Mouse (Mus musculus) embryo, embryonic 11 days (tissue): ENCODE measurements at regions not wholly inside any gene's neighbourhood (a gene's known extent, or its start where the extent isn't known, plus 50 kb on each side); places are given as distances from the start of the nearest gene placed in this dataset.

ENCODE experiments used
- DNase-seq: peaks from one replicate; pipeline ENCODE4 v3.0.0-alpha.2; 2015

DNA sequence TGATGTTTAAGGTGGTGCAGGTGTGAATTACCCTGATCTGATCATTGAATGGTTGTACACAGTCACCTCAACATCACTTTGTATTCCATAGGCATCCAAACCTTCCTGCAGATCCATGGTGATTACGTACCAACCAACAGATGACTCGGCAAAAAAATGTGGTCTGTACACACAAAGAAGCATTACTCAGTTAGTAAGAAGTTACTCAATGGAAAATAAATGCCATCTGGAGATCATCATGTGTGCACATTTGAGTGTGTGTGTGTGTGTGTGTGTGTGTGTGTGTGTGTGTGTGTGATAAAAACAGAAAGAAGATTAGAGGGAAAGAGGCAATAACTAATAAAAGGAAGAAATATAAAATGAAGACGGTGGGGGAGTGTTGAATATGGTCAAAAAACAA lies 1512.2 kb upstream of the Gm6569 start:
- DNase-seq: no peak

DNA sequence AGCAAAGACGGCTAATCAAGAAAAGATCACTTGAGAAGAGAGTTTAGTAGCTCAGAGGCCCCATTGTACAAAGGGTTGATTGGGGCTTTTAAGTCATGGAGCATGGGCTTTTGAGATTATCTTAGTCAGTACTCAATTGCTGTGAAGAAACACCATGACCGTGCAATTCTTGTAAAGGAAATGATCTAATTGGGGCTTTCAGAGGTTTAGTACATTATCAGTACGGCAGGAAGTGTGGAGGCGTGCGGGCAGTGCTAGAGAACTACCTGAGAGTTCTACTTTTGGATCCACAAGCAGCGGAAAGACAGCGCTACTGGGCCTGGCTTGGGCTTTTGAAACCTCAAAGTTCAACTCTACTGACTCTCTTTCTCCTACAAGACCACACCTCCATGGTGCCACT lies 1511.2 kb upstream of the Gm6569 start:
- DNase-seq: no peak

DNA sequence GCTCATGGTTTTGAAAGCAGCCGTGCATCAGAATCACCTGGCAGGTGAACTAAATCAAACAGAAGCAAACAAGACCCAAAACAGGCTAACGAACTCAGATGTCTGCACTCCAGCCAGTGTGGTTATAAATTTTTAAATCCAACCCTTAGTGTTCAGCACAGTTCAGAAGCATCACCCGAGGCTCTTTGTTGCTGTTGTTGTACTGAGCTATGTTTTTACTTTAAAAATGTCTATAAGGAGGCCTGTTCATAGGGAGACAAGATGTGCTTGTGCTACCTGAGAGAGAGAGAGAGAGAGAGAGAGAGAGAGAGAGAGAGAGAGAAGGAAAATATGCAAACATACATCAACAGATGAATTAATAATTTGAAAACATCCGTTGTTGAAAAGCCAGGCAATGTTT lies 1503.1 kb upstream of the Gm6569 start:
- no peak for DNase-seq

DNA sequence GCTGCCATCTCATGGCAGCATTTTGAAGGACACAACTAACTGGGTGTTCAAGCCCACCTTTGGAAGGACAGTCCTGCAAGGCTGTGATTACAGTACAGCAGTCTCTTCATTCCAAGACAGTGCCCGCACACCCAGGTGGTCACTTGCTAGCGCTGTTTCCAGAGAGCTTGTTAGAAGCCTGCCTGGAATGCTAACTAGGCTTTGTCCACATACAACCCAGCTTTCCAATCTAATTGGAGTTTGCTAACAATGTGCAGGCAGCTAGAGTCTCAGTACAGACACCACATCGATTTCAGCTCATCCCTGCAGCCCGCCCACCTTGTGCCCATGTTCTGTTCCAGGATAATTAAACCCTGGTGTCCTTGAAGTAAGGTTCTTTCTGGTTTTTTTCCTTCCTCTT lies 1499.9 kb upstream of the Gm6569 start:
- DNase-seq: no peak

DNA sequence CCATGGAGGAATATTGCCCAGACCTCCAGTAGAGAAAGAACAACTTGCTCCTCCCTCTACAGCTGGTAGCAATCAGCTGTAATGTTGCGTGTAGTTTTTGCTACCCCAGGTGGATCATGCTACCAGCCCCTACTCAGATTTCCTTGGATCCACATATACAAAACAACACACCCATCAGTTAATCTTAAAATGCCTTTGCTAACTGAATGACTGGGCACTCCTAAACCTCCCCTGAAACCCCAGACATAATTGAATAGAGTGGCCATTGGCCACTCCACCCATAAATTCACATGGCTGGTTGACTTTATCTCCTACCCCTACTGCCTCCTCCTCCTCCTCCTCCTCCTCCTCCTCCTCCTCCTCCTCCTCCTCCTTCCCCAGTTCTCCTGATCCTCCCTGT lies 1494.7 kb upstream of the Gm6569 start:
- DNase-seq: no peak

DNA sequence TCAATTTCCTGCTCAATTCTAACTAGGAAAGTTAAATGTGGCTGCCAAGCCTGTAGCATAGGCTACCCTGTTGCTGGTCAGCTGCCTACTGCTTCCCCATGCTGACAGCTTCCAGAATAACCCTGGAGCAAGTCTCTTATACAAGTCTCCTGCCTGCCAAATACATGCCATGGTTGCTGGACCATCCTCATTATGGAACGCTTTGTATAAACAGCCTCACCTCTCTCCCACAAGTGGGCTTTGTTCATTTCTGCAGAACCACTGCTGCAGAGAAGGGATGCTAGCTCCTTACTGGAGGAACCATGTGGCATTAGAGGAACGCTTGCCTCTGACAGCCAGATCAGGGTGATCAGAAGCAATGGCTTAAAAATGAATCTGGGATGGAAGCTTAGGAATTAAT lies 1492.4 kb upstream of the Gm6569 start:
- no peak for DNase-seq

DNA sequence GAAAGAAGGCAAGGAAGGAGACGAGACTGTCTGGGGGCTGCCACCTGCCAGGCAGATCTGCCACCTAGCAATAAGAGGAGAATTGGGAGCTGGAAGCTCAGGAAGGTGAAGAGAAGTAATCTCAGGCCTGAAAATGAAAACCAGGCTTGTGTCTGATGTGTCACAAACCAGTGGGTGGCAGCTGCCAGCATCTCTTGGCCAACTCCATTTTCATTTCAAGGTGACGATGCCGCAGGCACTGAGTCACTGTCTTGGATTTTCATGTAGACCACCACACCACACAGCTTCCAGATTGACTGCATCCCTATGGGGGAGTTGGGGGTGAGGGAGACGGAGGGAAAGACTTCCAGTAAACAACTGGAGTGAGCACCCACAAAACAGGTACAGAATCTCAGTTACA lies 1491.9 kb upstream of the Gm6569 start:
- DNase-seq: no peak

DNA sequence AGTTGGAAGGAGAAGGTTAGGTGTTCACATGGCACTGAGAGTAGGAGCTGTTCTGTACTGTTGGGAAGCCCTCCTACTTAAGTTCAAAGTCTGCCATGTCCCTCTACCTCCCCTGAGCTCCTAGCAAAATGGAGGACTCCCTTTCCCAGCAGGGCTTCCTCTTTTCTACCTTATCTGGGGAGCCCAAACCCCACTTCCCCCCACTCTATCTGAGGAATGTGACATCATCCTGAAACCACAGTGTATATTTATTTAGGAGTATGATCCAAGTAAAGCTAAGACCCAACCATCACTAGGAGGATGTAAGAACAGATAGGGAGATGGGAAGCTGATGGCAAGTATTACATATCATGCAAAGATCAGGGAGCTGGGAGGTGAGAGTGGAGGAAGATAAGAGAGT lies 1490.6 kb upstream of the Gm6569 start:
- no peak for DNase-seq

DNA sequence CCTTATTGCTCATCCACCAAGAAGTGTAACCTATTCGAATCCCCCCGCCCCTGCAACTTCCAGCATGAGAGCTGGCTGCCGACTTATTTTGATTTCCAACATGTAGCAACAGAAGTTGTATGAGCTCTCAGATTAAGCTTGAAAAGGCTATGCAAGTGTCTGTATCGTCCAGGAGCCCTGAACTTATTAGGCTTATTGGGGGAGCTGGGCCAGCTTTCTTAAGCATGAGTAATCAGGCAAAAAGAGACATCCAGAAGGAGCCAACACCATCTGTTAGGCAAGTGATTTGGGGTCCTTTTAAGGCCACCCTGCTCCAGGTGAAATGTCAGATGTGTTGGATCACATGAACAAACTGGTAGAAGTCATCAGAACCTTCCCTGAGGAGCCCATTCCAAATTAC lies 1481.0 kb upstream of the Gm6569 start:
- no peak for DNase-seq

DNA sequence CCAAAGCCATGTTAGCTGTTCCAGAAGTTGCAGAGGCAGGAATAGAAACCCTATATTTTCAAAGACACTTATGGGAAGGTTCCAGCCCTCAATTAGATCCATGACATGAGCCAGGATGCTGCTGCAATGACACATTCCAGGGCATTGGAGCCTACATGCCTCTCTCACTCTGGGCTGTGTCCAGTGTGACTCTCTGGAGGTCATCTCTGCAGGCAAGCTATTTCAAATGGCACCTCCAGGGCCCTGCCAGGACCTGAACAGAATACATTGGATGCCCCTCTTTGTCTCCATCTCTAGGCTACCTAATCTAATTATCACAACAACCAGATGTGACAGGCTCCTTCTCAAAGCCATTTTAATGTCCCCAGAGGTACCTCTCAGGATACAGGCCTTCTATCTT lies 1478.7 kb upstream of the Gm6569 start:
- no peak for DNase-seq

DNA sequence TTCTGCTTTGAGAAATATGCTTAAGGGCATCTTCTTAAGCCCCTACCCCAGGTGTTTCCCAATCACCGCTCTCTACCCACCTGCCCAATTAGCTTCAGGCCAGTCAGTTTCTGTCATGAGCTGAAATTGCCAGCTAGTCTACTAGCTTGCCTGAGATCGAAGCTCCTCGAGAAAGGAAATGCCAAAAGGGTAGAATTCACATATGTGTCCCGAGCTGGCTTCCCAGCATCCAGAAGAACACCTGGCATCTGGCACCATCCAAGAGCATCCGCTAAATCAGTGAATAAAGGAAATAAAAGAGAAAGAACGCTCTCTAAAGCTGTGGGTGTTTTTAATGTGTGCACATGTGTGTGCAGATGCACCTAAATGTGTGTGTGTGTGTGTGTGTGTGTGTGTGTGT lies 1474.7 kb upstream of the Gm6569 start:
- no peak for DNase-seq

DNA sequence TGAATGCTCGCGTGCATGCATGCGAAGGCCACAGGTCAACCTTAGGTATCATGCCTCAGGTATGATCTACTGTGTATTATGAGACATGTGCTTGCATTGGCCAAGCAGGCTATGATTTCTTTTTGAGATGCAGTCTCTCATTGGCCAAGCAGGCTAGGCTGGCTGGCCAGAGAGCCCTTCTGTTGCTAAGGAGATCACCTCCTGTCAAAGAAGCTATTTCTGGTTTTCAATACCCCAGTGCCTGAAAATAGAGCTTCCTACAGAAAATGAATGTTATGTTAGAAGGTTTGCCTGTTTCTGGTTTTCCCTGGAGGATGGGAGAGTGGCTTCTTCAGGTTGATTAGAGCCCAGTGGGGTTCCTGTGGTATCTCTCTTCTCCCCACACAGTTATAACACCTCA lies 1474.3 kb upstream of the Gm6569 start:
- no peak for DNase-seq

DNA sequence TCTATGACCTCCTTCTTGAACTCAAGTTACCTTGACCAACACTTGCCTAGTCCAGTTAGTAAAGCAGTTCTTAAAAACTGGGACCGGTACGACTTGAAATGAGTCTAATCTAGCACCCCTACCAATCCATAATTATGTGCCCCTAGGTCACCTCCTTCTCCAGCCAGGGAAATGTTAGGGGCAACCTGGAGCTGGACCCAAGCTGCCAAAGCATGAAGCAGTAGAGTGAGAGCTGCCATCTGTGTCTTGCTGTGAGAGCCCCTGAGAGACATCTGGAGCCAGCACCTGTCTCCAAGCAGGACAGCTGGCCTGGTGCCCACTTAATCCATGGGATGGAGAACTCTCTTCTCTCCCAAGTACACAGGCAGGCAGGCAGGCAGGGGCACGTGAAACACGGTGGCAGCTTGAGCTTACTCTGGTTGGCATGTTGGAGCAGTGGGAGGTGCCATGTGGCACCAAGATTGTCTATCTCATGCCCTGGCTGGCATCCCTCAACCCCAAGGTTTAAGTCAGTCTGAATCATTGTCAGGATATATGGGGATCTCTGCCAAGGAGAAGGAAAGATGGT lies 1473.8 kb upstream of the Gm6569 start:
- DNase-seq: no peak

DNA sequence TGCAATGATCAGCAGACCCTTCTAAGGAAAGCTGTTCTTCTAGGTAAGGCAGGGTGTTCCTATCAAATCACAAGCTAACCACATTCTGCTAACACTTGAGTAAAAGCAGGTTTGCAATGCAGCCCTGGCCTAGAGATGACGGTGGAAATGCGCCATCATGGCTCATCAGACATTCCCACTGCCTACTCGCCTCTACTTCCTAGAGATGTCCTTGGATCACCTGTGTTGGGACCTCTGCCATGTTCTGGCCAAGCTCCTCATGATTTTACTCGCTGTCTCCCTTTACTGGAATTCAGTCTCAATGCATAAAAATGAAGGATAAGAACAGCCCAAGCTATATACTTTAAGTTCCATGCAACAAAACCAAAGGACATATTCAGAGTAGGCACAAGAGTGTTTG lies 1461.3 kb upstream of the Gm6569 start:
- DNase-seq: no peak

DNA sequence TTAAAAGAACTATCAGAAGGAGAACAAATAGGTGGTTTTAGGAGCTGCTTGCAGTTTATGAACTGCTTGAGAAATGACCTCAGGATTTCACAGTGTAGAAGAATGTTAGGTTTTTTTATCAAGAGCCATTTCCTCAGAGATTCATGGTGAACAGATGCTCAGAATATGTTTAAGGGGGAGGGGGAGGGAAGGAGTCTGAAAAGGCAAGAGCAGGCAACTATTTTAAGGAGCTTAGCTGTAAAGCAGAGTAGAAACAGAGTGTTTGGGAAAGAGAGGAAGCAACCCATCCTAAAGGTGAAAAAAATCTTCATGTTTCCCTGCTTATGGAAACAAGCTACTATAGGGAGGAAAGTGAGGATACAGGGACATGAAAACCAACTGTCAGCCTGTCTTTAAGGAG lies 1457.2 kb upstream of the Gm6569 start:
- DNase-seq: no peak

DNA sequence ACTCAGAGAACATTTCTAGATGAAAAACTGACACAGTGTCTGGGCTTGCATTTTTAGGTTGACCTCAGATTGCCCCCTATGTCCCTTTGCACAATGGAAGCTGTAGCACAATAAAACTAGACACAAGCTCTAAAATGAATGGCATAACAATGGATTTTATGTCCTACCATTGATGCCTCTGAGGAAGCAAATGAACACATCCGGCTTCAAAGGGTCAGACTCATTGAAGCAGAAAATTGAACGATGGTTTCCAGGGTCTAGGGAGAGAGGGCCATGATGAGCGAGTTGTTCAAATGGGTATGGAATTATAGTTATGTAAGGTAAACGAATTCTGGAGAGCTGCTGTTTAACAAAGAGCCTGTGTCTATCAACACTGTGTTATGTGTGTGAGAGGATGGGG lies 1455.1 kb upstream of the Gm6569 start:
- DNase-seq: no peak

DNA sequence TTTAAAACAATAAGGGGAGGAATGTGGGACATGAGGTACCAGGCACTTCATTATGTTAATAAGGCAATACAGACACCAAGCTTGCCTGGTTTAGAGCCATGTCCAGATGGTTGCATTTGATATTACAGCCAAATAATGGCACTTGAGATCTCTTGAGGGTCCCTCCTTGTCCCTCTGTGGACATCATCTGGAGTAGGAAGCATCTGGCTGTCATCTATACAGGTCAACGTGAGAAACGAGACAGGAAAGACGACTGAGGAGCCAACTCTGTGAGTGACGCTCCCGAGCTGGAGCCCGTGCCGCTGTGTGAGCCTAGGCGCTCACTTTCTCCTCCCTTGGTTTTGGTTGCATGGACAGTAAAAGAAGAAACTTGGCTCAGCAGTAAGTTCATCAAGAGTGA lies 1453.2 kb upstream of the Gm6569 start:
- no peak for DNase-seq

DNA sequence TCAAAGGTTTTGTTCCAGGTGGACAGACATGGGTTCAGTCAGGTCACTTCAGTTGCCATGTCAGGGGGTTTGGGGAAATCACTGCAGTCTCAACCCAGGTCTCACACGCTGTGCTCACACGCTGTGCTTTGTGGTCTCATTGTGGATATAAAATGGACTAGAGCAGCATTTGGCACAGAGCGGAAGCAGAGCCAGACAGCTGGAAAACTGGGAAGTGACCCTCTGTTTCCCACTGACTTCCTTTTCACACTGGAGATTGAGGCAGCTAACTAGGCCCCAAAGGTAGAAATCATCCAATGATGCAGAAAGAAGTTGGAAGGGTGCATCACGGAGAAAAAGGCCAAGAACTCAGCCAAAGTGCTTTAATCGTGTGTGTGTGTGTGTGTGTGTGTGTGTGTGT lies 1452.6 kb upstream of the Gm6569 start:
- DNase-seq: no peak

DNA sequence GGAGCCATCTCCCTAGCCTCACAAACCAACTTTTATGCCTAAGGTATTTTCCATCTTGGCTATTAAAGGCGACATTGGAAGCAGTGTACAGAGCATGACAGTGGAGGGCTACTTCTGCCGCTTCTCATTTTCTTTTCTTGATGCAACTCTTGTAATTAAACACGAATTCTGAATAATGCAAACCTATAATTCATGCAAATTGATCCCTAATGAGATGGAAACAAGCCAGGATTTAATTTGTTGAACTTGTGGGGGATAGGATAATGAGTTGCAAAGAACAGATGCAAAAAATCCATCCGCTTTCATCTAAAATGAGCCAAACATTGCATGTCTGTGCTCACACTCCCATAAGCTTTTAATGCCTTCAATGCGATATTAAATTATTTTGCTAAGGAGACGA lies 1451.8 kb upstream of the Gm6569 start:
- DNase-seq: no peak

DNA sequence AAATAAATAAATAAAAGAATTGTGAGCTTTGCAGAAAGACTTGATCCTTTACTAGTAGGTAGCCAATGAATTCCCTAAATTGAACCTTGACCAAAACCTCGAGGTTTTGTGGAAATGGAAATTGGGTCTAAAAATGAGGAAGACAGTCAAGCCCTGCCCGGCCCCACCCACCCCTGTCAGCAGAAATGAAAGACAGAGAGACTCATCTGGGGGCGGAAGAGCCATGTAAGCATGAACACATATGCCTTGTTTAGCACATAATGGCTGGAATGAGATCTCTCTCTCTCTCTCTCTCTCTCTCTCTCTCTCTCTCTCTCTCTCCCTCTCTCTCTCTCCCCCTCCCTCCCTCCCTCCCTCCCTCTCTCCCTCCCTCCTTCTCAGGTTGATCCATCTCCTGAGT lies 1451.3 kb upstream of the Gm6569 start:
- DNase-seq: no peak

DNA sequence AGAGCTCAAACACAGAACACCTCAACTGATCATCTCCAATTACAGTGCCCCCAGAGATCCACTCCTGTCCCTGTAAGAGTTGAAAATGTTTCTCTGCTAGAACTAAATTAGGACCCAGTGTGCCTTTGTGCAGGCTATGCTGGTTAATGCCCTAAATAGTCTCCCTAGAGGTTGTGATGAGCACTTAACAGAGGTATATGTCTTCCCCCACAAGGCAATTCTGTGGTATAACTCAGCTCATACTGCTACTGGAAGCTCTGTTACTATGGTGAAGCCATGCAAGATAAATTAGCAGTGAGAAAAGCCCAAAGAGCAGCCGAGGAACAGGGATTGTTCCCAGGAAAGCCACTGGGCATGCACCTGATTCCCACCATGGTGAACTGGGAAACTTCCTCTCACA lies 1450.9 kb upstream of the Gm6569 start:
- DNase-seq: no peak

DNA sequence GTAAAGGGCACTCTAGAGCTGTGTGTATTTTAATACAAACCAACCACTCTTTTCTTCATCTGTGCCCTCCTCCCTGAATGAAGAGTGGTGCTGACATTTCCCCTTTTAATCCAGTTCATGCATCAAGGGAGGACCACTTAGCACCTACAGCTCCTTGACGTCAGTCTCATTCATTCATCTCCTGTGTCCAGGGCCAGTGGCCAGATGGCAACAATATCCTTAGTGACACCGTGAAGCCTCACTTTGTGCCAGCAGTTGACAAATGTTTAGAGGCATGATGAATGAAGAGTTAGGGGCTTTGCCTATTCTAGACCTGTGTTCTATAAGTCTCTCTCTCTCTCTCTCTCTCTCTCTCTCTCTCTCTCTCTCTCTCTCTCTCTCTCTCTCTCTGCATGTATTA lies 1441.1 kb upstream of the Gm6569 start:
- DNase-seq: no peak

DNA sequence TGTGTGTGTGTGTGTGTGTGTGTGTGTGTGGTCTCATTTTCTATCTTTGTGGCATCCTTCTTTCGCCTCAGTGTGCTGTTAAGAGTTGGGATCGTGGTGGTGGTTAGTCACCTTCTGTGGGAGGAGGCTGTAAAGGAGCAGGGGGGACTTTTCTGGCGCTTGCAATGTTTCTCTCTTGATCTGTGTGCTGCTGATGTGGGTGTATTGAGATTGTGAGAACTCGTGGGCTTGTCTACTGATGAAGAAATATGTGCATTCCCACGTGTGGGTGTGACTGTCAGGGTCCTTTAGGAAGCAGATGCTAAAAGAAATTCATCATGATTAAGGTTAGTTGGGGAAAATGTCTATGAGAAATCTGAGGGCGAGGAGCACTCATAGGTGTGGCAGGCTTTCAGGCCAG lies 1422.4 kb upstream of the Gm6569 start:
- DNase-seq: no peak
